Mouse (Mus musculus): ENCODE measurements at regions not wholly inside any gene's neighbourhood (a gene's known extent, or its start where the extent isn't known, plus 50 kb on each side); places are given as distances from the start of the nearest gene placed in this dataset.

DNA sequence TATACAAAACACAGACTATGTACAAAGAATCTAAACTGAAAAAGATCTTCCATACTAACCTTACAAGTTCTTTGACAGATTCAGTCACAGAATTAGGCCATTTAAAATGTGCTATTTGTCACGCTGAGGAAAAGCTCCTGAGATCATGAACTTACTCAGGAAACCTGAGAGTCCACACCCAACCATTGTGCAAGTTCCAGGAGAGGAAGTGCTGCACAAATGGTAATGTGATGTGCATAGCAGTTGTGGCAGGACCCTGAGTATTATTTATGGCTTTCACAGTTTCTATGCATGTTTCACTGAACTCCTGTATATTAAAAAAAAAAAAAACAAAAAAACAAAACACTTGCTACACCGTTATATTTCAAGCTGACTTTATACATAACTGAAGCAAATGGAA, 200.2 kb downstream of the Rassf9 start:
- peak; percentile 11 to 33 for DNase-seq (ENCODE audit: inconsistent age in 2 of 2, low spot score in 1 of 2)

- no peak for DNase-seq (ENCODE audit: inconsistent age in 2 of 2, low spot score in 1 of 2)
Measured at GRCm38 (mm10) chr10:102705848-102706247, 193.8 kb downstream of the Rassf9 start.

GRCm38 (mm10) chr10:102694810-102695209, 182.8 kb downstream of the Rassf9 start:
- DNase-seq (ENCODE audit: inconsistent age in 2 of 2, low spot score in 1 of 2): no peak

DNA sequence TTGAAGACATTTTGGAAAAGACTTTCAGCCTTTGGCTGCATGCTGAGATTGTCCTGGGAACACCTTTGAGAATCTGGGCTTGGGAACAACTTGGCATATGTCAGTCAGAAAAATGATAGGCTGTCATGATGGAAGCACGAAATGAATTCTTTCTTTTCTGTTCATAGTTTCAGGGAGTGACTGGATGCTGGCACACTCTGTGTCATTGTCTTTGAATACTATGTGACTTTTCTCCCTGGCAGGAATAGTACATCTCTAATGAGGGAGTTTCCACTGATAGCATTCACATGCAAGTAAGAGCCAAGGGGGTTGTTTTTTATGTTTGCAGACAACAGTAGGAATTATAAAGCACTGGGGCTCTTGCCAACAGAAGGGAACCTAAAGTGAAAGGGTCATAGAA, 177.9 kb downstream of the Rassf9 start:
- no peak for DNase-seq (ENCODE audit: inconsistent age in 2 of 2, low spot score in 1 of 2)

DNA sequence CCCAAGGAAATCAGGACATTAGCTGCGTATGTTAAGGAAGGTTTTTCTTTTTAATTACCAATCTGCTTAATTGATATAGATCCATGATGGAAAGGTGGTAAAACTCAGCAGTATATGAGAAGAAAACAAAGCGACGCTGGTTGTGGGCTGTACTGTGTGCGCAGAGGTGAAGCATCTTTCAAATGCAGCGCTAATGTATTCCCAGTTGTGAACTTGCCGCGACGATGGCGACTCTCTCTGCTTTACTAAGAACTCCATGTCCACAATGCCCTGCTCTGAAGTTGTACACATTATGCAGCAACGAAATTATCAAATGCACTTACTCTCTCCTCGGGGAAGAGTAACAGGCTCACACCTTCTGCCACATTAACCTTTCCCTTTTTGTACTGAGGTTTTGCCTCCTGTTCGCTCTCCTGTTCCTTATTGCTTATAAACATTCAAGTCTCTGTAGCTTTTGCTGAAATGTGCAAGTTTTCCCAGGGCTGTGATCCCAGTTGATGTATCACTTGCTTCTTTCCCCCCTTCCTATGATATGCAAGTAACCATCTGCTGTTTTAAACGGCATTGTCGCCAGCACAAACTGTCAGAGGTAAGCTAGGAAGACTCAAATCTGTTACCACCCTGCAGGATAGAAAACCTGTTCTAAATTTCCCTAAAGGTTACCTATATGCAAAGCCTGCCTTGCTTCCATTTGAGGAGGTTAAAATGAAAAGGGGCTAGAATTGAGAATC, 174.8 kb downstream of the Rassf9 start:
- DNase-seq (ENCODE audit: inconsistent age in 2 of 2, low spot score in 1 of 2): no peak

GRCm38 (mm10) chr10:102685833-102686434, 173.9 kb downstream of the Rassf9 start:
- DNase-seq (ENCODE audit: inconsistent age in 2 of 2, low spot score in 1 of 2): peak in 1 of 2 experiments; percentile 21

DNA sequence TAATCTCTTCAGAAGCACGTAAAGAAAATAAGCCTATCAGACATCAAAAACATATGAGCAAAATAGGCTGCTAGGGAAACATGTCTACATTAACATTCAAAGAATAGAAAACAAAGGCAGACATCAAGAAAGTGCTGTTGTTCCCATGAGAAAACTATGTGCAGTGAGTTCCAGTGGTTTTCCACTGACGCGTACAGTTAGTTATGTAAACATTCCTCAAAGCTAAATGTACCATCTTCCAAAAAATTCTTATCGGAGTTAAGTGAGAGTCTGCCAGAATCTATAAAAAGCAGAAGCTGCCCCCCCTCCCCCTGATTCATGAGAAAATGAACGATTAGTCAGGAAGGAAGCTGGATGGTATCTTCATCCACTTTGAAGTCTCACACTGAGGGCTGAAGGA, 155.3 kb downstream of the Rassf9 start:
- DNase-seq (ENCODE audit: inconsistent age in 2 of 2, low spot score in 1 of 2): no peak

DNA sequence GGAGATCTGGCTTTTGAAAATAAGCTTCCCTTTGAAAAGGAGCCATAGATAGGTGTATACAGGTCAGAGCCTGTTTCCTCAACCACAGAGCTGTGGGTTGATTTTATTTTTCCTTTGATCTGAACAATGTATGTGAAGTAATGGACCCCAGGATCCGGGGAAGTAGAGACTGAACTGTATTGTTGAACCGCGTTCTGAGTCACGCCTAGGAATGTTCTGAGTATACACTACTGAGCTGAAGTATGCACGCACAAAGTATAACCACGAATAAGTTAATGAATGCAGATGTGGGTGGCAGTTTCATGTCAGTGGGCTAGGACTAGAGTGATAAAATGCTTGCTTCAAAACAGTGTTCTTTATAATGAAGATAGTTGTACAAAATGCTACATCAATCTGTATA, 147.7 kb downstream of the Rassf9 start:
- no peak for DNase-seq (ENCODE audit: inconsistent age in 2 of 2, low spot score in 1 of 2)

DNA sequence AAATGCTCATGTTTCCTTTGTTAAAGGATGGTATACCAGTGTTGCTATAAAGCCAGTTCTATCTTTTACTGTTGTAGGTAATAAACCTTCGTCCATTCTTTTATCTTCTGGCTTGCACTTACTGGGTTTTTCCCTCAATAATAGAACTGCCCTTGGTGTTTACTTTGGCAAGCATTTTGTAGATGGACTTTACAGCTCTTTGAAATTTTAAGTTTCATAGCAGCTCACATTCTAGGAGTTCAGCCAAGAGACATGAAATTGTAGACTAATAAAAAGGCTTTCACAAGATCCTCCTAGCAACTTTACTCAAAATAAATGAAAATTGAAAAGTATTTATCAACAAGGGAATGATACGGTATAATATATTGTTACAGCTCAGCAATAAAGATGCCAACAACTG, 124.5 kb downstream of the Rassf9 start:
- DNase-seq (ENCODE audit: inconsistent age in 2 of 2, low spot score in 1 of 2): no peak

GRCm38 (mm10) chr10:102633438-102633837, 121.4 kb downstream of the Rassf9 start:
- no peak for DNase-seq (ENCODE audit: inconsistent age in 2 of 2, low spot score in 1 of 2)

DNA sequence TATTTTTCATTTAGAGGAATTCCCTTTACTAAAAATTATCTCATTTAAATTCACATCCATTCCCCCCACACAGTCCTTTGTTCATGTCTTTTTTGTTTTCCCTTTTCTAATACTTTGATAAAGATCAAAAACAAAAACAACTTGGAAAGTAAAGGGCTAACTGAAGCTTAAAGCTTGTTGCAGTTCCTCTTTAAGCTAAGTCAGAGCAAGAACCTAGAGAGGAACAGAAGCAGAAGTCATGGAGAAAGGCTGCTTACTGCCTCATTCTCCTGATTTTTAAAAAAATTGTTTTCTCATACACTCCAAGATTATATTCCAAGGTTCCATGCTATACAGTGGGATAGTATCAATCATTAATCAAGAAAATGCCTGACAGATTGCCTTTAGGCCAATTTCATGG, 116.6 kb downstream of the Rassf9 start:
- DNase-seq (ENCODE audit: inconsistent age in 2 of 2, low spot score in 1 of 2): no peak

- no peak for DNase-seq (ENCODE audit: inconsistent age in 2 of 2, low spot score in 1 of 2)
Measured at GRCm38 (mm10) chr10:102623895-102624294, 111.9 kb downstream of the Rassf9 start.

DNA sequence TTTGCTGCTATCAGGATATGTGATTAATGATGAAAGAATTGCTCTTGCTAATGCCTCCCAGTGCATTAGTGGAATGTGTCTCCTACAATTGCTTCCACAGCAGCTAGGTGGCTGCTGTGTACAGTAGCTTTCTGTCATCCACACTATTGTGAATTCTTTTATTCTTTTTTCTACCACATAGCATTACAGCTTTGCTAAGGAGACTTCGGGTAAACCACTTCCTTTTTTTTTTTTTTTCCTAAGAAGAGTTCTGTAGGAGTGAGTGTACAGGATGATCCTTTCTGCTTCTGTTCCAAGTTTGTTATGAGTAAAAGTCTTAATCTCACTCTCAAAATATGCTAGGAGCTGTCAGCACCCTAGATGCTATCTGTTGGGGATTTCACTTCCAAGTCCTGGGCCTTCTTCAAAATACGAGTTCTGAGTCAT, 110.6 kb downstream of the Rassf9 start:
- no peak for DNase-seq (ENCODE audit: inconsistent age in 2 of 2, low spot score in 1 of 2)

GRCm38 (mm10) chr10:102618711-102619110, 106.7 kb downstream of the Rassf9 start:
- no peak for DNase-seq (ENCODE audit: inconsistent age in 2 of 2, low spot score in 1 of 2)

DNA sequence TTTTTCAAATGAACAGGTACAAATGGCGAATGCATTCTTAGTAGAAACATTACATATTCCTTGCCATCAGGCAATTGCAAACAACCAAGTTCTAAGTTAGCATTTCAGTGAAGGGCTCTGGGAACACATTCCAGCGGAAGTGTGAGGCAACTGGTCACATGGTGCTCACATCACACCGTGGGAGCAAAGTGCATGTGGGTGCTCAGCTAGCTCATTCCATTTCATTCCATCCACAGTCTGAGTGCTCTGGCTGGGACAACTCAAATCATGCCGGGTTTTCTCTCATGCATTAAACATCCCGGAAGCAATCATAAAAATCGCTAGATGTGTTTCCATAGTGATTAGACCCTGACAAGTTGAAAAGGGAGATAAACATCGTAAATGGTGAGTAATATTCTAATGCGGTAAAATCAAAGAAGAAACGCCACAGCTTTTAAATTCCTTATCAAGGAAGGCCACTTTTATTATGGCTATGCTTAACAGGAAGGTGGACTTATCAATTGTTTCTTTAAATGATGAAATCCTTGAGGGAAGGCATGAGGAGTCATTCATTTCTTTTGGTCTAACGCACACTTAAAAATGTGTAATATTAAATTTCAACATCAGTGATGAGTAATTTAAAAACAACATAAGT, 104.1 kb downstream of the Rassf9 start:
- DNase-seq (ENCODE audit: inconsistent age in 2 of 2, low spot score in 1 of 2): no peak
